Mouse (Mus musculus) kidney, embryonic 16.5 days (tissue): ENCODE results near the gene Gm20388. TPM values are rescaled to one million over a fixed set of nuclear protein-coding genes. Genes with fewer than 3 reads are reported as not detected.

Source experiments
- ATAC-seq: fragments of 200-750 bp; cut with Nextera tagmentation; 2 replicates; pipeline ENCODE4 v1.8.0; 2017; ENCODE audit warnings: moderate TSS enrichment; ENCODE audit not compliant: low FRiP score, low TSS enrichment
- H3K27ac ChIP-seq: fragments of 300-500 bp; sonication (generic); 2 replicates; pipeline ENCODE4 v1.5.1; 2014; ENCODE audit warnings: low read length
- H3K27me3 ChIP-seq: fragments of 300-500 bp; sonication (generic); 2 replicates; pipeline ENCODE4 v1.6.1; 2014; ENCODE audit warnings: low read length, control low read depth, mixed read lengths; ENCODE audit not compliant: insufficient read depth
- H3K36me3 ChIP-seq: fragments of 300-500 bp; sonication (generic); 2 replicates; pipeline ENCODE4 v1.6.1; 2014; ENCODE audit warnings: low read length, control low read depth, mixed read lengths; ENCODE audit not compliant: insufficient read depth
- H3K4me1 ChIP-seq: fragments of 300-500 bp; sonication (generic); 2 replicates; pipeline ENCODE4 v1.6.1; 2014; ENCODE audit warnings: low read length, control low read depth, mixed read lengths; ENCODE audit not compliant: insufficient read depth
- H3K4me2 ChIP-seq: fragments of 300-500 bp; sonication (generic); replicated peaks from 2 replicates; pipeline ENCODE4 v1.6.1; 2014; ENCODE audit warnings: low read depth, low read length
- H3K4me3 ChIP-seq: fragments of 300-500 bp; sonication (generic); 2 replicates; pipeline ENCODE4 v1.5.1; 2014; ENCODE audit warnings: mild to moderate bottlenecking, low read length
- H3K9ac ChIP-seq: fragments of 300-500 bp; sonication (generic); replicated peaks from 2 replicates; pipeline ENCODE4 v1.6.1; 2014; ENCODE audit warnings: low read length
- H3K9me3 ChIP-seq: fragments of 300-500 bp; sonication (generic); 2 replicates; pipeline ENCODE4 v1.6.1; 2016; ENCODE audit warnings: low read length, control low read depth
- WGBS: fragments of 180-500 bp; shearing (Covaris S2); extraction: QIAGEN DNeasy Blood & Tissue Kit; methylation state at CpG from one replicate; pipeline ENCODE4 v1.1.7; 2014; 5-methylcytosine and 5-hydroxymethylcytosine counted together
- polyA plus RNA-seq: library from polyadenylated mRNA; unstranded; fragments of >200 nt; fragmentation: Nextera tagmentation; extraction: Ambion mirVana; gene quantifications from 2 replicates; pipeline ENCODE4 v1.2.1, GENCODE M21; 2015

The Gm20388 gene
- polyA plus RNA-seq, 1 experiment from 2014 or later = 7.7 TPM

DNA sequence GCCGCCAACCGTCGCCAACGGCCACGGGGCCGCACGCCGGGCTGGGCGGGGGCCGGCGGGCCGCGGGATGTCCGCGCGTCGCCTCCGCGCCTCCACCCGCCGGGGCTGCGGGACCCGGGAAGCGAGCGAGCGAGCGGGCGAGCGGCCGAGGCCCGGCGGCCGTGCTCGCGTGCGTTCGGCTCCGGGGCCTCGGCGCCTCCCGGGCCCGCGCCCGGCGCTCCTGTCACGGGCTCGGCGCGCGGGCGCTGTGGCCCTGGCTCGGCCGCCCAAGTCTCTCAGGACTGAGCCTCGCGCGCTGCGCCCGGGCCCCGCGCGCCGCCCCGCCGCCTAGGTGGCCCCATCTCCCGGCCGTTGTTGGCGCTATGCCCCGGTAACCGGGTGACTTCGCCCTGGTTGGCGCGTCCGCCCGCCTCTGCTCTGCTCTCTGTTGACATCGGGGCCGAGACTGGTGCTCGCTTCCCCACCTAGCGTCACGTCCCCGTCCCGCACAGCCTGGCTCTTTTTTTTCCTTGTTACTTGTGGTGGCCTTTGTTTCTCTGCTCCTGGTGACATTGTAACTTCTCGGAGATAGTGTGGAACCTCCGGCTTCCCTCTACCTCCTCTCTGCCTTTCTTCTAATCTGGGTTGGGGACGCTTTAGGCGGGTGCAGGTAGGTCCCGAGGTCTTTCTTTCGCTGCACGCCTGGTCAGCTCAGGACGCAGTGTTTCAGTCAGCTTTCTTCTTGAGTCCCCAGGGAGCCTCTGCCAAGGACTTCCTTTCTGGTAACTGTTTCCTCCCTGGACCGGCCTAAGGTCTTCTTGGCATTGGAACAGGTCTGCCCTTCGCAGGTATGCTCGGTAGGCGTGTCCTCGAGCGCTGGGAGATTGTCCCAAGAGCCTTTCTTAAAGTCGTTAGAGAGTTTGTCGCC lies 2040.4 kb downstream of the Gm20388 start:
- H3K4me3 ChIP-seq = peak overlapping the region; percentile 97
- no peaks in the 10 kb centered on the region for H3K9me3 ChIP-seq
- H3K4me1 ChIP-seq = peaks cover 64% of the 10 kb centered on the region
- WGBS = under 1% methylated on average over 62 of the region's 97 CpGs
- H3K27me3 ChIP-seq = no peaks in the 10 kb centered on the region
- H3K27ac ChIP-seq = peak overlapping the region; percentile 93
- peak; percentile 2; the same call in 1 of the 2 replicates for ATAC-seq
- peak overlapping the region; percentile 99 for H3K9ac ChIP-seq
- H3K36me3 ChIP-seq = peaks cover 12% of the 10 kb centered on the region; the same call in 1 of the 2 replicates
- H3K4me2 ChIP-seq = peak overlapping the region; percentile 90

DNA sequence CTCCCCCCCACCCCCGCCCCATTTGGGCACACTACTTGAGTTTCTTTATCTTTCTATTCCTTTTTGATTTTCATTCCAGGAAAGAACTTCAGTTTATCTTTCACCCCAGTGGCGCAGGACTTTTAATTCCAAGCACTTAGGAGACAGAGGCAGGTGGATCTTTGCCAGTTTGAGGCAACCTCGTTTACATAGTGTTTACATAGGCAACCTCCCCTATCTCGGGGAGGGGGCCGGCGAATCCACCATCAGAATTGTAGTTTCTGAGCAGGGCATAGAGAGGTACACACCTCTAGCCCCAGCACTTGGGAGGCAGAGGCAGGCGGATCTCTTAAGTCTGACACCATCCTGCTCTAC lies 2041.0 kb downstream of the Gm20388 start:
- no peak for ATAC-seq
- Histone ChIP-seq H3K27ac (no peak overlapping the region), H3K4me2 (peak overlapping the region; percentile 90), H3K9me3 (no peaks in the 10 kb centered on the region), H3K36me3 (peaks cover 12% of the 10 kb centered on the region; the same call in 1 of the 2 replicates), H3K27me3 (no peaks in the 10 kb centered on the region), H3K4me3 (peak overlapping the region; percentile 97), H3K4me1 (peaks cover 64% of the 10 kb centered on the region), H3K9ac (peak overlapping the region; percentile 99)
- 20% methylated on average over 7 of the region's 7 CpGs for WGBS

DNA sequence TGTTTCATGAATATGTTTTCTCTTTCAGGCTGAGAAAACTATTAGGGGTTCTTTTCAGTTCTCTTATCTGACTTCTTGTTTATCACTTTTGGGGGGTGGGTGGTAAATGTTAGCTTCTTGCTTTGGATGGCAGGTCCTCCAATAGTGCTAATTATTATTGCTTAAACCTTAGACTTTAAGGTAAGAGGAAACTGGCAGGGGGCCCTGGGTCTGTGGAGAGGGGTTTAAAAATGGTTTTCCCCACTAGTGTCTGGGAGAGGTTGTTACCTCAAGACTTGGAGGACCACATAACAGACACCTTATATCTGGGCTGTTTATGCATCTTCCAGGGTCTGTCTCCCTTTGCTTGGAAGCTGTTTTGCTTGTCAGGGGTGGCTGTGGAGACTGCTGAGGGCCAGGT lies 2041.5 kb downstream of the Gm20388 start:
- Histone ChIP-seq H3K27me3 (no peaks in the 10 kb centered on the region), H3K9ac (peak overlapping the region; percentile 42; the same call in 1 of the 2 replicates), H3K9me3 (no peaks in the 10 kb centered on the region), H3K4me3 (peak overlapping the region; percentile 97), H3K4me2 (peak overlapping the region; percentile 90), H3K36me3 (peaks cover 12% of the 10 kb centered on the region; the same call in 1 of the 2 replicates), H3K4me1 (peaks cover 61% of the 10 kb centered on the region), H3K27ac (no peak overlapping the region)
- no peak for ATAC-seq

DNA sequence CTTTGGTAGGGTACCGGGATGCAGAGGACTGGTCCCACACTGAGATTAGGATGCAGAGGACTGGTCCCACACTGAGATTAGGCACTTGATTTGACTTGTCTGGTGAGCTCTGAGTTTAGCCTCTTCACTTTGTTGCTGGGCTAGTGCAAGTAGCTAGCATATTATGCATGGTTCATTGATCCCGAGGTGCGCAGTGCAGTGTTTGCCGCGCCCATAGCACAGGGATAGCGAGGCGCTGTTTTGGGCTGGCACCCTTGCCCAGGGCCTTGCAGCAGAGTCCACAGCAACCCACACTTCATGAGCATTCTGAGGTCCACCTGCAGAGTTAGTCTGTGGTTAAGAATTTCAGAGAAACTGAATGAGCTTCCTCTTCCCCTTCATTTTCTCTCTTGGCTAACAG lies 2042.2 kb downstream of the Gm20388 start:
- H3K9me3 ChIP-seq = no peaks in the 10 kb centered on the region
- no peaks in the 10 kb centered on the region for H3K27me3 ChIP-seq
- H3K36me3 ChIP-seq = peaks cover 12% of the 10 kb centered on the region; the same call in 1 of the 2 replicates
- no peak for ATAC-seq
- H3K9ac ChIP-seq = peak overlapping the region; percentile 42; the same call in 1 of the 2 replicates
- WGBS = 62% methylated on average over 7 of the region's 7 CpGs
- peak overlapping the region; percentile 90; the same call in 1 of the 2 replicates for H3K4me2 ChIP-seq
- no peak overlapping the region for H3K27ac ChIP-seq
- peaks cover 55% of the 10 kb centered on the region for H3K4me1 ChIP-seq
- H3K4me3 ChIP-seq = no peak overlapping the region; the same call in 1 of the 2 replicates

DNA sequence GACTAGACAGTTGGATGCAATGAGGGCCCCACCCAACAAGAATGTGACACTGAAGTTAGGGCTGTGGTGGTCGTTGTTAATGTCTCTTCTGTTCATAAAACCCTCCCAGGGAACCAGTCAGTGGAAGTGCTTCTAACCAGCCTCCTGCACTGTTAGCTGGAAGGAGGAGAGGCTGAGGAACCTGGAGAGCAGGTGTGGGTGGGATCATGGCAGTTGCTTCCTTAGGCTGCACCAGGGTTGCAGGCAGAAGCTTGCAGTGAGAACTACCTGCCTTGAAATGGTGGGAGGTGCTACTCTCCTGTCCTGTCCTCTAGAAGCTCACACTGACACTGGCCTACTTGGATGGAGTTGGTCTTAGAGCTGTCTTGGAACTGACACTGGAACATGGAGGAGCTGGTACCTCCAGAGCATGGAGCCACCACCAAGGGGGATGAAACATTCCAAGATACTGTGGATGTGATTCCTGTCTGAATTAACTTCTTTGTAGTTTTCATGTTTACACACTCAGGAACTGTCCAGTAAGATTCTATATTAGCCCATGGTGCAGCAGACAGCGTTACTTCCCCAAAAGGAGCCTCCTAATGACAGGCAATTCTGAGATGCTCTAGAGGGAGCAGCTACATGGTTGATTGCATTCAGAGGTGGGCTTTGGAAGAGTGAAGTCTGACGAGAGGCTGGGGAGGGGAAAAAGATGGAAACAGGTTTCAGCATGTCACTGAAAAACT lies 2043.3 kb downstream of the Gm20388 start:
- ATAC-seq = no peak
- no peaks in the 10 kb centered on the region for H3K27me3 ChIP-seq
- peaks cover 45% of the 10 kb centered on the region for H3K4me1 ChIP-seq
- H3K36me3 ChIP-seq = peaks cover 12% of the 10 kb centered on the region; the same call in 1 of the 2 replicates
- no peak overlapping the region for H3K4me2 ChIP-seq
- no peaks in the 10 kb centered on the region for H3K9me3 ChIP-seq
- no peak overlapping the region for H3K27ac ChIP-seq
- 59% methylated on average over 3 of the region's 3 CpGs for WGBS
- H3K9ac ChIP-seq = no peak overlapping the region
- H3K4me3 ChIP-seq = no peak overlapping the region

DNA sequence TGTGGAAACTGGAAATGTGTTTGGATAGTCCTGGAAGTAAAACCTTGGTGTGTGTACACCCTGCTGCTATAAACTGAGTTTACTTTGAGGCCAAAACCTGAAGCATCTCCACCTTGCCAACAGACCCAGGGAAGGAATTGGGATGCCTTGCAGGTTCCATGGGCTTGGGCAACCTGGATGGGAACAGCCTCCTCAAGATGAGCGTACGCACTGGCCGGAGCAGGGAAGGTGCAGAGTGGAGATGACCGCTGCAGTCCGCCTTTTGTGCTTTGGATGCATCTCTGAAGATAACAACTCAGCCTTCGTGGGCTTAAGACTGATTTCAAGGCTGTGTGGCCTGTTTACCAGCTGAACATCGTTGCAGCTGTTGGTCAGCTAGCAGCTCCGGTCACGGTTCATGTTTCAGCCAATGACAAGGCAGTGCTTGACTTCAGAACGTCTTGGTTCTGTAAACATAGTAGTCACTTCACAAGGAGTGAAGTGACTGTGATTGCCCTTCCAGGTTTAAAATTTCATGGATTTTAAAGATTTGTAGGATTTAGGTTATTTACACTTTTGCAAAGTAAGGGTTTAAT lies 2044.4 kb downstream of the Gm20388 start:
- H3K36me3 ChIP-seq = peaks cover 12% of the 10 kb centered on the region; the same call in 1 of the 2 replicates
- no peak for ATAC-seq
- peaks cover 44% of the 10 kb centered on the region for H3K4me1 ChIP-seq
- H3K4me2 ChIP-seq = no peak overlapping the region
- no peaks in the 10 kb centered on the region for H3K27me3 ChIP-seq
- no peak overlapping the region for H3K27ac ChIP-seq
- H3K4me3 ChIP-seq = no peak overlapping the region
- 63% methylated on average over 10 of the region's 10 CpGs for WGBS
- no peak overlapping the region for H3K9ac ChIP-seq
- H3K9me3 ChIP-seq = no peaks in the 10 kb centered on the region

DNA sequence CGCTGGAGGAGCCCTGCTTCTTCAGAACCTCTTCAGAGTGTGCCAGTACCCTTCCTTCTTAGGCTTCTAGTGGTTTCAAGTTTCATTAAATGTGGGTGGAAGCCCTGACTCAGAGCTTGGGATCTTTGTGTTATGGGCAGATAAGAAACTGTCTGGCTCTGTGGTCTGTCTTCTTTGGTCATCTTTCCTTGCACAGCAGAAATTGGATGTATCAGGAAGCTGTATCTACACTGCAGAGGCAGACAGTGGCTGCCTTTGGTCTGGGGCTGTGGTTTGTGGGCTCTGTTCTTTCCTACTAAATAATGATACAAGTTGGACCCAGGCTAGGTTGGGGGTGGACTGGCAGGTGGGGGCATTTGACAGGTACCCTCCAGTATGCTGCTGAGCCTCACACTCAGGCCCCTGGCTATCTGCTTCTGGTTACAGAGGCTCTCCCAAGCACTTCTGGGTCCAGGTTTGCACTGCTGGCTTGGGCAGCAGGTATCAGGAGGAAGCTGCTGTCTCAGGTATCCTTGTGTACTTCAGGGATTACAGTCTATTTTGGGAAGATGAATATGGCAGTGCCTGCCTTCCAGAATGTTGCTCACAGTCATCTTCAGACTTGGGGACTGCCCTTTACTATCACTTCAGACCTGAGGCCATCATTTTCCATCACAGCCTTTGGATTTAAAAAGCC lies 2045.3 kb downstream of the Gm20388 start:
- Histone ChIP-seq H3K4me1 (peaks cover 44% of the 10 kb centered on the region), H3K9me3 (no peaks in the 10 kb centered on the region), H3K36me3 (peaks cover 12% of the 10 kb centered on the region; the same call in 1 of the 2 replicates), H3K27me3 (no peaks in the 10 kb centered on the region), H3K4me3 (no peak overlapping the region), H3K4me2 (no peak overlapping the region), H3K9ac (no peak overlapping the region), H3K27ac (no peak overlapping the region)
- 83% methylated on average over 1 of the region's 1 CpGs for whole genome bisulfite sequencing
- no peak for ATAC-seq

DNA sequence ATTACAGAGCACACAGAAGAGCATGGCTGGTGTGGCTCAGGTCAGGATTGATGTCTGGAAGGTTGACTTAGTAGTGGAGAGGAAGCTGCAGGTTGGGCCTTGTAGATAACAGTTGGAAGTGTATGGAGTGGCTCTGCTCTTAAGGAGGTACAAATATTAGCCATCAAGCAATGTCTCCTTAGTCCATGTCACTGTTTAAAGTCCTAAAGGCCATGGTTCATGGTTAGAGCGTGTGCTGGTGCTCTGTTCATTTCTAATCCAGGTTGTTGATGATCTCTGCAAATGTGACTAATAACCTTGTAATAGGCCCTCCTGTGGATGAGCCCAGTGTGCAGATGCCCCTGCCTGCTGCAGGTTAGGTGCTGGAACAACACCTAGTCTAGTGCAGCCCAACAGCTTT lies 2047.8 kb downstream of the Gm20388 start:
- Histone ChIP-seq H3K9ac (no peak overlapping the region), H3K36me3 (peaks cover 10% of the 10 kb centered on the region; the same call in 1 of the 2 replicates), H3K4me2 (no peak overlapping the region), H3K9me3 (no peaks in the 10 kb centered on the region), H3K27me3 (no peaks in the 10 kb centered on the region), H3K27ac (no peak overlapping the region), H3K4me1 (peaks cover 22% of the 10 kb centered on the region), H3K4me3 (no peak overlapping the region)
- 88% methylated on average over 1 of the region's 1 CpGs for WGBS
- ATAC-seq = no peak

DNA sequence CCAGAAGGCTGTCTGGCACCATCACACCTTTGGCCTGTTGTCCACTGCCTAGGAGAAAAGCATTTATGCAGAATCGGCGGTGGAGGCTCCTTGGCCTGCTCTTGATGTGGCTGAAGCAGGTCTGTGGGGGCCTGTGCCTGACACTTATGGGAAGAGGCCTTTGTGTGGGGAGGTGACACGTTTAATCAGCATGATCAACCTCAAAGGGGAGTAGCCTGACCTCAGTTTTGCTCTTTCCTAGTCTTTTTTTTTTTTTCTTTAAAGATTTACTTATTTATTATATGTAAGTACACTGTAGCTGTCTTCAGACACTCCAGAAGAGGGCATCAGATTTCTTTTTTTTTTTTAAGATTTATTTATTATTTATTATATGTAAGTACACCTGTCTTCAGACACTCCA lies 2052.3 kb downstream of the Gm20388 start:
- no peaks in the 10 kb centered on the region for H3K9me3 ChIP-seq
- no peak overlapping the region for H3K4me2 ChIP-seq
- 71% methylated on average over 3 of the region's 3 CpGs for WGBS
- peaks cover 20% of the 10 kb centered on the region for H3K4me1 ChIP-seq
- no peak overlapping the region for H3K4me3 ChIP-seq
- H3K27me3 ChIP-seq = no peaks in the 10 kb centered on the region
- H3K36me3 ChIP-seq = no peaks in the 10 kb centered on the region
- H3K9ac ChIP-seq = no peak overlapping the region
- ATAC-seq = no peak
- no peak overlapping the region for H3K27ac ChIP-seq
